Mouse (Mus musculus) MEL (cell line): Measurements from ENCODE around the gene Cfap299. TPM values are rescaled to one million over a fixed set of nuclear protein-coding genes. Genes with fewer than 3 reads are reported as not detected.

Source experiments
- DNase-seq: peaks from one replicate; pipeline ENCODE4 v3.0.0; 2011; ENCODE audit warnings: low read depth, low spot score
- H3K27ac ChIP-seq: 2 replicates; pipeline ENCODE4 v1.5.1; 2012; ENCODE audit warnings: low read depth, mild to moderate bottlenecking, control low read depth, low read length, moderate library complexity; ENCODE audit not compliant: control insufficient read depth
- H3K27me3 ChIP-seq, 2 experiments: fragments of 150-350 bp in 1 of 2; sonication (generic) in 1 of 2; 2 replicates each; pipeline ENCODE4 v1.6.1; 2012; ENCODE audit warnings: low read length in 2 of 2, mild to moderate bottlenecking in 2 of 2, improper control_type of control experiment in 1 of 2, moderate library complexity in 1 of 2; ENCODE audit not compliant: insufficient read depth in 2 of 2, control insufficient read depth in 1 of 2
- H3K36me3 ChIP-seq, 2 experiments: 2 replicates each; pipeline ENCODE4 v1.6.1; 2012 to 2014; ENCODE audit warnings: low read length in 2 of 2, improper control_type of control experiment in 1 of 2, inconsistent platforms in 1 of 2, mild to moderate bottlenecking in 1 of 2; ENCODE audit not compliant: insufficient read depth in 2 of 2, control insufficient read depth in 1 of 2
- H3K4me1 ChIP-seq, 2 experiments: fragments of 150-350 bp in 1 of 2; sonication (generic) in 1 of 2; 2 replicates each; pipeline ENCODE4 v1.6.1; 2012; ENCODE audit warnings: low read length in 2 of 2, improper control_type of control experiment in 1 of 2, mild to moderate bottlenecking in 1 of 2; ENCODE audit not compliant: insufficient read depth in 2 of 2, control insufficient read depth in 1 of 2
- H3K4me3 ChIP-seq, 2 experiments: fragments of 150-350 bp in 1 of 2; sonication (generic) in 1 of 2; 2 replicates each; pipeline ENCODE4 v1.5.1; 2012; ENCODE audit warnings: low read depth in 2 of 2, low read length in 2 of 2, mild to moderate bottlenecking in 2 of 2, moderate library complexity in 2 of 2, control low read depth in 1 of 2, improper control_type of control experiment in 1 of 2; ENCODE audit not compliant: control insufficient read depth in 1 of 2, insufficient read depth in 1 of 2
- H3K79me2 ChIP-seq: 2 replicates; pipeline ENCODE4 v1.6.1; 2012; ENCODE audit warnings: mild to moderate bottlenecking, low read length, moderate library complexity; ENCODE audit not compliant: control insufficient read depth, poor library complexity, insufficient read depth
- H3K9ac ChIP-seq: 2 replicates; pipeline ENCODE4 v1.6.1; 2012; ENCODE audit warnings: low read depth, mild to moderate bottlenecking, control low read depth, low read length, moderate library complexity; ENCODE audit not compliant: control insufficient read depth, poor library complexity, severe bottlenecking
- H3K9me3 ChIP-seq: fragments of 150-350 bp; sonication (generic); replicated peaks from 2 replicates; pipeline ENCODE4 v1.6.1; 2012; ENCODE audit warnings: mild to moderate bottlenecking, low read length, improper control_type of control experiment, moderate library complexity; ENCODE audit not compliant: insufficient read depth
- BHLHE40 ChIP-seq: IDR thresholded peaks from 2 replicates; pipeline ENCODE4 v1.6.1; 2012; ENCODE audit warnings: low read depth, mild to moderate bottlenecking, inconsistent platforms, low read length, improper control_type of control experiment, borderline replicate concordance
- CHD1 ChIP-seq: IDR thresholded peaks from 2 replicates; pipeline ENCODE4 v1.6.1; 2012; ENCODE audit warnings: low read depth, mild to moderate bottlenecking, inconsistent platforms, low read length, improper control_type of control experiment
- CHD2 ChIP-seq: IDR thresholded peaks from 2 replicates; pipeline ENCODE4 v1.6.1; 2011; ENCODE audit warnings: low read length, improper control_type of control experiment
- CTCF ChIP-seq, 3 experiments: IDR thresholded peaks in 2 of 3; conservative IDR thresholded peaks in 1 of 3; 2 replicates each; pipeline ENCODE4 v1.5.1; 2011 to 2012; ENCODE audit warnings: low read length in 3 of 3, low read depth in 2 of 3, mild to moderate bottlenecking in 2 of 3, improper control_type of control experiment in 1 of 3, inconsistent platforms in 1 of 3, mixed read lengths in 1 of 3, moderate library complexity in 1 of 3; ENCODE audit not compliant: control insufficient read depth in 1 of 3, insufficient read depth in 1 of 3, poor library complexity in 1 of 3, severe bottlenecking in 1 of 3
- E2F4 ChIP-seq: IDR thresholded peaks from 2 replicates; pipeline ENCODE4 v1.6.1; 2011; ENCODE audit warnings: low read depth, low read length, improper control_type of control experiment, borderline replicate concordance
- EP300 ChIP-seq, 2 experiments: IDR thresholded peaks; 2 replicates each; pipeline ENCODE4 v1.6.1; 2011; ENCODE audit warnings: improper control_type of control experiment in 2 of 2, low read length in 2 of 2, low read depth in 1 of 2, mild to moderate bottlenecking in 1 of 2
- ETS1 ChIP-seq: IDR thresholded peaks from 2 replicates; pipeline ENCODE4 v1.6.1; 2012; ENCODE audit warnings: low read depth, mild to moderate bottlenecking, inconsistent platforms, low read length, improper control_type of control experiment, moderate library complexity
- GATA1 ChIP-seq: IDR thresholded peaks from 2 replicates; pipeline ENCODE4 v1.6.1; 2011; ENCODE audit warnings: low read depth, low read length, improper control_type of control experiment
- HCFC1 ChIP-seq: IDR thresholded peaks from 2 replicates; pipeline ENCODE4 v1.6.1; 2012; ENCODE audit warnings: low read depth, mild to moderate bottlenecking, inconsistent platforms, low read length, improper control_type of control experiment, moderate library complexity
- MAFK ChIP-seq: IDR thresholded peaks from 2 replicates; pipeline ENCODE4 v1.6.1; 2011; ENCODE audit warnings: low read depth, mild to moderate bottlenecking, low read length, improper control_type of control experiment, borderline replicate concordance
- MAZ ChIP-seq: IDR thresholded peaks from 2 replicates; pipeline ENCODE4 v1.6.1; 2012; ENCODE audit warnings: low read depth, mild to moderate bottlenecking, inconsistent platforms, low read length, improper control_type of control experiment
- POLR2A ChIP-seq, 2 experiments: IDR thresholded peaks; 2 replicates each; pipeline ENCODE4 v1.6.1; 2011 to 2012; ENCODE audit warnings: low read length in 2 of 2, mild to moderate bottlenecking in 2 of 2, control low read depth in 1 of 2, improper control_type of control experiment in 1 of 2, low read depth in 1 of 2, moderate library complexity in 1 of 2; ENCODE audit not compliant: control insufficient read depth in 1 of 2, insufficient read depth in 1 of 2, poor library complexity in 1 of 2
- RAD21 ChIP-seq: IDR thresholded peaks from 2 replicates; pipeline ENCODE4 v1.6.1; 2011; ENCODE audit warnings: mild to moderate bottlenecking, low read depth, low read length, improper control_type of control experiment
- RCOR1 ChIP-seq: IDR thresholded peaks from 2 replicates; pipeline ENCODE4 v1.6.1; 2012; ENCODE audit warnings: low read depth, mild to moderate bottlenecking, inconsistent platforms, low read length, improper control_type of control experiment
- TBP ChIP-seq: IDR thresholded peaks from 2 replicates; pipeline ENCODE4 v1.8.0; 2011; ENCODE audit warnings: low read depth, low read length, improper control_type of control experiment
- TCF12 ChIP-seq: IDR thresholded peaks from 2 replicates; pipeline ENCODE4 v1.6.1; 2014; ENCODE audit warnings: low read depth, mild to moderate bottlenecking, inconsistent platforms, low read length, improper control_type of control experiment, moderate library complexity
- UBTF ChIP-seq: IDR thresholded peaks from 2 replicates; pipeline ENCODE4 v1.6.1; 2012; ENCODE audit warnings: low read depth, mild to moderate bottlenecking, inconsistent platforms, low read length, improper control_type of control experiment, moderate library complexity, borderline replicate concordance; ENCODE audit not compliant: insufficient read depth
- USF1 ChIP-seq: IDR thresholded peaks from 2 replicates; pipeline ENCODE4 v1.6.1; 2014; ENCODE audit warnings: low read depth, mild to moderate bottlenecking, inconsistent platforms, low read length, improper control_type of control experiment, moderate library complexity
- USF2 ChIP-seq, 2 experiments: IDR thresholded peaks; 2 replicates each; pipeline ENCODE4 v1.6.1; 2011 to 2012; ENCODE audit warnings: improper control_type of control experiment in 2 of 2, low read length in 2 of 2, borderline replicate concordance in 1 of 2, inconsistent platforms in 1 of 2, low read depth in 1 of 2, mild to moderate bottlenecking in 1 of 2; ENCODE audit not compliant: insufficient read depth in 1 of 2
- polyA plus RNA-seq, 2 experiments: library from polyadenylated mRNA; stranded (reverse) in 1 of 2; unstranded in 1 of 2; fragments of >175 nt in 1 of 2; fragments of >200 nt in 1 of 2; gene quantifications; 2 replicates each; pipeline versions ENCODE4 v1.2.1 to v1.2.4; 2012; ENCODE audit warnings: low replicate concordance in 2 of 2, low read depth in 1 of 2; ENCODE audit not compliant: insufficient read length in 2 of 2, insufficient read depth in 1 of 2, missing spikeins in 1 of 2
- total RNA-seq: library from RNA; depleted of rRNA; stranded (reverse); fragments of 300-350 nt; gene quantifications from 2 replicates; pipeline ENCODE4 v1.2.3, GENCODE M21; 2012

Cfap299 gene
- total and polyA plus RNA-seq, 3 experiments, result not detected

DNA sequence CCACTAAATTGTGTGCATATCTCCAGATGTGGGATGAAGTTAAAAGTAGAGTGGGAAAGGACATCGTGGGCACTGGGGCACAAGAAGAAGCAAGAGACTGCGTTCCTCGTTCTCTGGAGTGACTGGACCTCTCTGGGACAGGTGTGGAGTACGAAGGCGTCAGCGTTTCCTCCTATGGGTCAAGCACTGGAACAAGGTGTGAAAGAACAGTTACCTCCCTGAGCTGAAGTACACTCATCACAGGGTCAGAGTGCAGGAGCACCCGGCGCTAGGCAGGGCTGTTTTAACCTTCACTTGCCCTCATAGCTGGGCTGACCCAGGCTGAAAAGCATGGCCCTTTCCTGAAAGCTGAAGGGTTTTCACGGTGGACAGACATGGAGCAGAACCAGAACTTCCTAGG lies 504.7 kb downstream of the Cfap299 start:
- Histone ChIP-seq H3K27ac (no peak overlapping the region), H3K36me3 (no peaks in the 10 kb centered on the region), H3K9ac (no peak overlapping the region), H3K4me3 (no peak overlapping the region), H3K27me3 (no peaks in the 10 kb centered on the region), H3K4me1 (no peaks in the 10 kb centered on the region), H3K9me3 (no peaks in the 10 kb centered on the region)
- DNase-seq, result no peak
- TF ChIP-seq ETS1 (no peak), BHLHE40 (no peak), TBP (no peak), RCOR1 (no peak), USF1 (no peak), RAD21 (no peak), CHD1 (no peak), USF2 (IDR thresholded peaks at IDR 0.05; ENCODE audit: borderline replicate concordance in 1 of 2, insufficient read depth in 1 of 2, low read depth in 1 of 2, low read length in 2 of 2) (no peak), POLR2A (IDR thresholded peaks at IDR 0.05; ENCODE audit: control insufficient read depth in 1 of 2, insufficient read depth in 1 of 2, low read depth in 1 of 2, low read length in 2 of 2, poor library complexity in 1 of 2) (no peak), HCFC1 (no peak), MAFK (no peak), UBTF (no peak), CHD2 (no peak), GATA1 (no peak)
- TF ChIP-seq, all 39 proteins: peak for 0
- no peaks in the 10 kb centered on the region for H3K79me2 ChIP-seq

DNA sequence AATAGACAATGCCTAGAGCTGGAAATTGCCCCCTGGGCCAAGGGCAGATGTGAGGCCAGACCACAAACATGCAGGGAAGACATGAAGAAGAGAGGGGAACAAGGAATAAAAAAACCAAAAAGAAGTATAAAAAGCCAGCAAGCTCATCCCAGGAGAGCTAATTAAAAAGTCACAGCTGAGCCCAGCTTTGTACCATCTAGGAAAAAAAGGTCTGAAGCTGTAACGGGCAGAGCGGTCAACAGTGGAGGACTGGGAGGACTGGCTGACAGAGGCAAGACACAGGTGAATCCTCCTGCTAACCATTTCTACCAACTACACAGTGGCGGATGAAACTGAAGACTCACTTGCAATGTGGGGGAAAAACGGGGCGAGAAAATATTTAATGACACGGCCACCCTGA lies 505.2 kb downstream of the Cfap299 start:
- no peak overlapping the region for H3K4me3 ChIP-seq
- no peak for DNase-seq
- H3K36me3 ChIP-seq, result no peaks in the 10 kb centered on the region
- TF ChIP-seq EP300 (IDR thresholded peaks at IDR 0.05; ENCODE audit: low read depth in 1 of 2, low read length in 2 of 2) (no peak), POLR2A (IDR thresholded peaks at IDR 0.05; ENCODE audit: control insufficient read depth in 1 of 2, insufficient read depth in 1 of 2, low read depth in 1 of 2, low read length in 2 of 2, poor library complexity in 1 of 2) (no peak), TCF12 (no peak), RCOR1 (no peak), UBTF (no peak), USF2 (IDR thresholded peaks at IDR 0.05; ENCODE audit: borderline replicate concordance in 1 of 2, insufficient read depth in 1 of 2, low read depth in 1 of 2, low read length in 2 of 2) (no peak), GATA1 (no peak), TBP (no peak), CTCF (IDR thresholded peaks at IDR 0.05 in 2 of 3, conservative IDR thresholded peaks at IDR 0.05 in 1 of 3; ENCODE audit: control insufficient read depth in 1 of 3, insufficient read depth in 1 of 3, low read depth in 2 of 3, low read length in 3 of 3, poor library complexity in 1 of 3, severe bottlenecking in 1 of 3) (no peak), E2F4 (no peak), USF1 (no peak), MAZ (no peak)
- TF ChIP-seq, all 39 proteins: peak for 0
- no peak overlapping the region for H3K27ac ChIP-seq
- no peaks in the 10 kb centered on the region for H3K79me2 ChIP-seq
- H3K4me1 ChIP-seq, result no peaks in the 10 kb centered on the region
- no peak overlapping the region for H3K9ac ChIP-seq
- H3K9me3 ChIP-seq, result no peaks in the 10 kb centered on the region
- no peaks in the 10 kb centered on the region for H3K27me3 ChIP-seq
